Mouse (Mus musculus) lung, embryonic 14.5 days (tissue): ENCODE measurements around the gene Ak1. TPM values are rescaled to one million over a fixed set of nuclear protein-coding genes. Genes with fewer than 3 reads are reported as not detected.

Source experiments
- ATAC-seq: fragments of 200-750 bp; cut with Nextera tagmentation; 2 replicates; pipeline ENCODE4 v1.8.0; 2017; ENCODE audit warnings: mild to moderate bottlenecking, moderate TSS enrichment, moderate library complexity; ENCODE audit not compliant: insufficient read depth
- DNase-seq: peaks from one replicate; pipeline ENCODE4 v3.0.0-alpha.2; 2015
- H3K27ac ChIP-seq: fragments of 300-500 bp; sonication (generic); 2 replicates; pipeline ENCODE4 v1.5.1; 2014; ENCODE audit warnings: low read depth, mild to moderate bottlenecking, moderate library complexity
- H3K27me3 ChIP-seq: fragments of 300-500 bp; sonication (generic); 2 replicates; pipeline ENCODE4 v1.6.1; 2014; ENCODE audit warnings: low read length, control low read depth; ENCODE audit not compliant: insufficient read depth
- H3K36me3 ChIP-seq: fragments of 300-500 bp; sonication (generic); 2 replicates; pipeline ENCODE4 v1.6.1; 2014; ENCODE audit warnings: control low read depth; ENCODE audit not compliant: insufficient read depth
- H3K4me1 ChIP-seq: fragments of 300-500 bp; sonication (generic); 2 replicates; pipeline ENCODE4 v1.6.1; 2014; ENCODE audit warnings: antibody characterized with exemption, control low read depth; ENCODE audit not compliant: insufficient read depth
- H3K4me2 ChIP-seq: fragments of 300-500 bp; sonication (generic); 2 replicates; pipeline ENCODE4 v1.6.1; 2014; ENCODE audit warnings: mild to moderate bottlenecking
- H3K4me3 ChIP-seq: fragments of 300-500 bp; sonication (generic); 2 replicates; pipeline ENCODE4 v1.5.1; 2014; ENCODE audit warnings: low read depth, low read length
- H3K9ac ChIP-seq: fragments of 300-500 bp; sonication (generic); 2 replicates; pipeline ENCODE4 v1.6.1; 2014
- H3K9me3 ChIP-seq: fragments of 300-500 bp; sonication (generic); 2 replicates; pipeline ENCODE4 v1.6.1; 2016; ENCODE audit warnings: low read depth, low read length, control low read depth
- CTCF ChIP-seq: IDR thresholded peaks from 2 replicates; pipeline ENCODE4 v1.5.1; 2016; ENCODE audit warnings: antibody characterized with exemption, low read depth
- WGBS: fragments of 180-500 bp; shearing (Covaris S2); extraction: QIAGEN DNeasy Blood & Tissue Kit; methylation state at CpG from one replicate; pipeline ENCODE4 v1.1.7; 2014; 5-methylcytosine and 5-hydroxymethylcytosine counted together
- polyA plus RNA-seq: library from polyadenylated mRNA; unstranded; fragments of >200 nt; fragmentation: Nextera tagmentation; extraction: Ambion mirVana; gene quantifications from 2 replicates; pipeline ENCODE4 v1.2.1, GENCODE M21; 2014

The Ak1 gene
- polyA plus RNA-seq, 1 experiment from 2014 or later, result 34.3 TPM

- ATAC-seq, result no peak
These were observed 51.8 kb downstream of the Ak1 start for GRCm38 (mm10) chr2:32673176-32673917.

DNA sequence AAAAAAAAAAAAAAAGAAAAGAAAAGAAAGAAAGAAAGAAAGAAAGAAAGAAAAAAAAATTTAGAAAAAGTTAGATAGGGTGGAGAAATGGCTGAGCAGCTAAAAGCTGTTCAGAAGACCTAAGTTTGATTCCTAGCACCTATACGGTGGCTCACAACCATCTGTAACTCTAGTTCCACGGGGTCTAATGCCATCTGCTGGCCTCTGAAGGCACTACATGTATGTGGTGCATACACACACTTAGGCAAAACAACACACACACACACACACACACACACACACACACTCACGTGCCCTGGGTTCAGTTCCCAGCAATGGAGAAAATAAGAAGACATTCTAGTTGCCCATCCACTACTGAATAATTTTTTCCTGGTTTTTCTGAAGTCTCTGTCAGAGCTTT lies 55.3 kb downstream of the Ak1 start:
- no peak for ATAC-seq
- peaks cover 6% of the 10 kb centered on the region for H3K9me3 ChIP-seq
- DNase-seq, result no peak
- peaks cover 79% of the 10 kb centered on the region for H3K36me3 ChIP-seq
- 91% methylated on average over 3 of the region's 3 CpGs for WGBS
- H3K27me3 ChIP-seq, result no peaks in the 10 kb centered on the region
- no peak overlapping the region for H3K9ac ChIP-seq
- peak; percentile 50 for TF ChIP-seq CTCF
- no peak overlapping the region for H3K4me2 ChIP-seq
- H3K27ac ChIP-seq, result no peak overlapping the region
- no peak overlapping the region for H3K4me3 ChIP-seq
- H3K4me1 ChIP-seq, result no peaks in the 10 kb centered on the region

More at GRCm38 (mm10) chr2:32673176-32673917, 51.8 kb downstream of the Ak1 start:
- Histone ChIP-seq H3K4me2 (no peak overlapping the region), H3K27me3 (no peaks in the 10 kb centered on the region), H3K4me1 (no peaks in the 10 kb centered on the region), H3K9me3 (peaks cover 6% of the 10 kb centered on the region), H3K4me3 (no peak overlapping the region), H3K9ac (no peak overlapping the region), H3K36me3 (peaks cover 68% of the 10 kb centered on the region), H3K27ac (no peak overlapping the region; the same call in 1 of the 2 replicates)
- DNase-seq, result peak; percentile 63
- TF ChIP-seq CTCF, result no peak
- WGBS, result 70% methylated on average over 16 of the region's 16 CpGs

DNA sequence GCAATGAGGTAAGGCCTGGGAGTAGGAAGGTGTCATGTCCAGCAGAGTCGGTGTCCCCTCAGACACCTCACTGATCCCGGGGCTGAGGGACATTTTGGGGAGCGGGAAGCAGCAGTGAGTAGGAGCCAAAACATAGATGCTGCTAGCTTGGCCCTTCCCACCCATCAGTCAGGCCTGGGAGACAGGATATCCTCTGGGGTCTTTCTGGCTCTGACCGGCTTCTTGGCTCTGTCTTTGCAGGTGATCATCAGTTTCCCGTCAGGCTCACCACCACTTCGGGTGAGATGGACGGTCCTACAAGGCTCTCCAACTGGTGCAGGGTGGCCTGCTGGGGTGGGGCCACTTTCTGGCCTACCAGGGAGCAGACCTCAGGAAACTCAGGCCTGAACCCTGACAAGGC lies 56.1 kb downstream of the Ak1 start:
- no peak overlapping the region for H3K4me2 ChIP-seq
- H3K27ac ChIP-seq, result no peak overlapping the region
- peaks cover 6% of the 10 kb centered on the region for H3K9me3 ChIP-seq
- DNase-seq, result no peak
- no peak overlapping the region for H3K4me3 ChIP-seq
- ATAC-seq, result no peak
- no peaks in the 10 kb centered on the region for H3K4me1 ChIP-seq
- H3K9ac ChIP-seq, result no peak overlapping the region
- peaks cover 75% of the 10 kb centered on the region for H3K36me3 ChIP-seq
- 80% methylated on average over 7 of the region's 7 CpGs for WGBS
- TF ChIP-seq CTCF, result no peak
- no peaks in the 10 kb centered on the region for H3K27me3 ChIP-seq

DNA sequence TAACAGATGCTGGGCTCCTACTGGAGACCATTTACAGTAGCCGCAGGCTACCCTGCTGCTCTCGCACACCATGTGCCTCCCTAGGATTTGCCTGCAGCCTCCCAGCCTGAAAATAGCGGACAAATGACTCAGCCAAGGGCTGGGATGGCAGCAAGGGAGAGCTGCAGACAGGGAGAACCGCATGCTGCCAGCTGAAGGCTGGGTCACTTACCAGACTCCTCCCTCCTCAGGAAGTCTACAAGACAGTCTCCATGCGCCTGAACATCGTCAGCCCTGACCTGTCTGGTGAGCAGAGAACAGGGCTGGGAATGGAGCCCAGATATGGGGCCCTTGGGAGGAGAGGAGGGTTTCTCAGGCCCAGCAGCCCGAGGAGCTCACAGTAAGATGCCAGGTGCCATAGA lies 58.5 kb downstream of the Ak1 start:
- TF ChIP-seq CTCF, result no peak
- H3K4me1 ChIP-seq, result no peaks in the 10 kb centered on the region
- H3K27ac ChIP-seq, result no peak overlapping the region
- WGBS, result 31% methylated on average over 7 of the region's 7 CpGs
- H3K9me3 ChIP-seq, result peaks cover 6% of the 10 kb centered on the region
- H3K9ac ChIP-seq, result no peak overlapping the region
- H3K27me3 ChIP-seq, result no peaks in the 10 kb centered on the region
- peak; percentile 48; the same call in 1 of the 2 replicates for ATAC-seq
- DNase-seq, result peak; percentile 41
- H3K4me3 ChIP-seq, result no peak overlapping the region
- H3K36me3 ChIP-seq, result peaks cover 78% of the 10 kb centered on the region
- H3K4me2 ChIP-seq, result no peak overlapping the region

- peaks cover 78% of the 10 kb centered on the region for H3K36me3 ChIP-seq
- no peak overlapping the region for H3K9ac ChIP-seq
- WGBS, result 86% methylated on average over 19 of the region's 19 CpGs
These were observed 59.5 kb downstream of the Ak1 start for GRCm38 (mm10) chr2:32680961-32681650.

GRCm38 (mm10) chr2:32681754-32682153 lies 60.2 kb downstream of the Ak1 start:
- Histone ChIP-seq H3K9ac (no peak overlapping the region), H3K27ac (0 out of 2 replicates have a peak overlapping the region, but pooled peaks have one; percentile 18), H3K9me3 (no peaks in the 10 kb centered on the region), H3K4me1 (no peaks in the 10 kb centered on the region), H3K4me2 (no peak overlapping the region), H3K27me3 (no peaks in the 10 kb centered on the region), H3K36me3 (peaks cover 83% of the 10 kb centered on the region), H3K4me3 (no peak overlapping the region)
- 63% methylated on average over 6 of the region's 6 CpGs for WGBS
- DNase-seq (peak; percentile 42), ATAC-seq (peak; percentile 36; the same call in 1 of the 2 replicates)
- no peak for TF ChIP-seq CTCF

More at GRCm38 (mm10) chr2:32680961-32681650, 59.5 kb downstream of the Ak1 start:
- H3K4me1 ChIP-seq, result no peaks in the 10 kb centered on the region
- H3K4me2 ChIP-seq, result no peak overlapping the region
- 0 out of 2 replicates have a peak overlapping the region, but pooled peaks have one; percentile 18 for H3K27ac ChIP-seq
- ATAC-seq (no peak), DNase-seq (no peak)
- no peak overlapping the region for H3K4me3 ChIP-seq
- TF ChIP-seq CTCF, result no peak
- H3K27me3 ChIP-seq, result no peaks in the 10 kb centered on the region
- H3K9me3 ChIP-seq, result peaks cover 2% of the 10 kb centered on the region
